Mouse (Mus musculus): ENCODE measurements at regions not wholly inside any gene's neighbourhood (a gene's known extent, or its start where the extent isn't known, plus 50 kb on each side); places are given as distances from the start of the nearest gene placed in this dataset.

DNA sequence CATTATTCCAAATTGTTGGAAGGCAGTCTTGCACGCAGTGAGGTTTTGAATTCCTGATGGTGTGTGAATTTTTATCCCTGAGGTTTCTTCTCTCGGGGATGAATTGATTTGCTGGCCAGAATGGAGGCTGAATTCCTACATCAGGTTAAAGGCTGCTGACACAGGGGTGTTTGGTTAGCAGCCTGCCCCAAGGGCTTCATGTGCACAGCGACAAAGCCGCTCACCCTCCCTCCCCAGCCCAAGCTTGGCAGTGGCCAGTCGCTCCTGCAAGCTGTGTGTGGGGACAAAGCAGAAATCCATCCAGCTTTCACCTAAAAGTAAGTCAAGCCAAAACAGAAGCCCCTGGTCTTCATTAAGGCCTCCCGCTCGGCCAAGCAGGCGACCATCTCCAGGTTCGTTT lies 151.4 kb upstream of the Eomes start:
- DNase-seq: no peak

DNA sequence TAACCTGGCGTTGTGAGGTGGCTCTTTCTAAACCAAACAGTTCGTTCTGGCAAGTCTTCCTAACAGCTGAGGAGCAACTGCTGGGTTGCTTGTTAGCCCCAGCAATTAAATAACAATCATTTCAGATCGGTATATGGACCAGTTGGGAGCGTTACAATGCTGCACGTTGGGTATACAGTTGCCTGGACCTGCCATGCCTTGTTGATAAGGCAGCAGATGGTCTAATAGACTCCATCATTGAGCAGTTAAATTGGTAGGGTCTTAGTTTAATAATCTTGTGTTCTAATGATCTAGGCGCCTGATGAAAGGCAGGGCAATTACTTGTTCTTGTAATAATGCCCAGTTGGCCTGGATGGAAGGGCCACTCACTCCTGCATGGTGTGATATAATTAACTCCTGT lies 150.1 kb upstream of the Eomes start:
- no peak for DNase-seq

GRCm38 (mm10) chr9:118341401-118341800 lies 136.6 kb upstream of the Eomes start:
- no peak for DNase-seq

DNA sequence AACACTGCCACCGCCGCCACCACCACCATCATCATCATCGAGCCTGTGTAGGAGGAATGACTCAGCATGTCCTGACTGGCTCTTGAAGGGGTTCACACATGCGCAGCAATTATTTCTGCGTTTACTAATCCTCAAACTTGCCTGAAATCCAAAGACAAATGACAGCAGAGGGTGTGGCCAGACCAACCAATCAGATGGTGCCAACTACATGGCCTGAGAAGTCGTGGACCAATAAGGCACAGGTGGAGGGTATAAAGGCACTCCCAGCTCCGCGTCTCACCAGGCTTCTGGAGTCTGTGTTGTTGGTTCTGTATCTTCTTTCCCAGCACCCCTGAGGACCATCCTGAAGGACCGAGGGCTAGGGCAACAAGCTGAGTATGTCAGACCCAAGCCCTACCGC lies 123.1 kb upstream of the Eomes start:
- no peak for DNase-seq

GRCm38 (mm10) chr9:118357406-118357805 lies 120.6 kb upstream of the Eomes start:
- no peak for DNase-seq

DNA sequence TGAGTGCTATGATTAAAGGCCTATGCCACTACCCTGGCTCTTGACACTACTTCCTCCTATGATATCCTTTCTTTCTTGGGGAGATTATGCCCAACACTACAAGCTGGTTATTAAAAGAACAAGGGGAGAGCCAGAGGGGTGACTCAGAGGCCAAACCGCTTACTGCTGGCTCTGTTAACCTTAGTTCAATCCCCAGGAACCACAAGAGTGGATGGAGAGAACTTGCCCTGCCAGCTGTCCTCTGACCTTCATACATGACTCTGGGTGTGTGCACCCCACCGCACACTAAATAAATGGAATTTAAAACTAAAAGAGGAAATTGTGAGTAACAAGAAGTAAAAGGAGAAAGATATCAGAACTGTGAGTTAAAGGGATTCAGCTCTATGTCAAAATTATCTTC lies 114.1 kb upstream of the Eomes start:
- no peak for DNase-seq

DNA sequence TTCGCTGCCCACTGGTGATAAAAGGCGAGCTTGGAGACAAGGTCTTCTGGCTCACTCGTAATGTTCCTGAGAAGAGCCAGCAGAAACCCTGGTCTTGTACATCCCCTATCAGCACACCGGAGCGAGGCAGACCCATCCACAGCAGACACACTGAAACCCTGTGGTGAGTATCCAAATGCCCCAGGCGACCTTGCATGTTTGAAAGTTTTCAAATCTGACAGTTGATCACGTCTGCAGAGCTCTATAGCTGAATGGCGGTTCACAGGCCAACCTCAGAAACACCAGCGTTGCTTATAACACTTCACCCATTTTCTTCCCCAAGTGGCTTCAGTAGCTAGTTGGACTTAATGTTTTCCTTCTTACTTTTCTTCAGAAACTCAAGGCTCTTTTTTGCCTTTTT lies 112.6 kb upstream of the Eomes start:
- no peak for DNase-seq

GRCm38 (mm10) chr9:118367314-118367713 lies 110.7 kb upstream of the Eomes start:
- DNase-seq: no peak

- DNase-seq: no peak
Measured at GRCm38 (mm10) chr9:118370581-118370980, 107.4 kb upstream of the Eomes start.

DNA sequence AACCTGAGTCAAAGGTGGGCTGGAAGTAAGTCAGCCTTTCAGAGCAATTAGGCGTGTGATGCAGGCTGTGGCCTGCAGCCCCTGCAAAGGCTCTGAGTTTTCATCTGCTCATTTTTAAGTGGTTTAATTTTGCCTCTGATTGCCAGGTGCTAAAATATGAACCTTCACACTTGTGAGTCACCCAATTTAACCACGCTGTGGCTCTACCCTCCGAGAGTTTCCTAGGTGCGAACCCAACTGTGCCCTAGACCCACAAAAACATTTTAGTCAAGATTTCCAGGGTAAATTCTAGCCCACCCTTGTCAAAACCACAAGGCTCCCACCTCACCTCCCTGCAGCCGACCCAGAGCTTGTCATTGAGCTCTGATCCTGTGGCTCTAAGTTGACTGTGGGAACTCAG lies 103.3 kb upstream of the Eomes start:
- no peak for DNase-seq

DNA sequence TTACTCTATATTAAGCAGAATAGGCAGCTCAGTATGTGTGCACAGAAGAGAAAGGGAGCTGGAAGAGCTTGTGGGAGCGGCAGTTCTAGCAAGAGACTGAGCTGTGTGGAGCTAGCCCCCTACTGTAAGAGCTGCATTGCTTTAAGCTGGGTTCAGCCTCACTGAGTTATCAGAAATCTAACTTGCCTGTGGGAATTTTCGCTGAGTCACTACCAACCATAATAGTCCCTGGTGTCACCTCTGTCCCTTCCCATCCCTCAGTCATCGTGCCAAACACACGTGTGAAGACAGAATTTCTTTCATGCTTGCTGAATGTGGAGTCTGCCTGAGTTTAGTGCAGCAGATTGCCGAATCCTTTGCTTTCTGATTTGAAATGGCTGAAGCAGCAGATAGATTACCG lies 99.0 kb upstream of the Eomes start:
- DNase-seq: no peak

DNA sequence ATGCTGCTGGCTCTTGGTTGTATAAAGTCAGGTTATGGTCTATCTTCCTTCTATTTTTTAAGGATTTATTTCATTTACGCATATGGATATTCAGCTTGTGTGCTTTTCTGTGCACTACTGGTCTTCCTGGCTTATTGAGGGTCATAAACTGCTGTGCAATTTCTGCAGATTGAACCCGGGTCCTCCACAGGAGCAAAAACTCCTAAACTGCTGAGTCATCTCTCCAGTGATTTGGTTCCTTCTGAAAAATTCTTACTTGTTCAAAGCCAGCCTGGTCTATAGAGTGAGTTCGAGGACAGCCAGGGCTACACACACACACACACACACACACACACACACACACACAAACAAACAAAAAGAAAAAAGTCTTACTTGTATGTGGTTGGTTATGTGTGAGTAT lies 95.5 kb upstream of the Eomes start:
- DNase-seq: no peak

GRCm38 (mm10) chr9:118384610-118385009 lies 93.4 kb upstream of the Eomes start:
- no peak for DNase-seq

DNA sequence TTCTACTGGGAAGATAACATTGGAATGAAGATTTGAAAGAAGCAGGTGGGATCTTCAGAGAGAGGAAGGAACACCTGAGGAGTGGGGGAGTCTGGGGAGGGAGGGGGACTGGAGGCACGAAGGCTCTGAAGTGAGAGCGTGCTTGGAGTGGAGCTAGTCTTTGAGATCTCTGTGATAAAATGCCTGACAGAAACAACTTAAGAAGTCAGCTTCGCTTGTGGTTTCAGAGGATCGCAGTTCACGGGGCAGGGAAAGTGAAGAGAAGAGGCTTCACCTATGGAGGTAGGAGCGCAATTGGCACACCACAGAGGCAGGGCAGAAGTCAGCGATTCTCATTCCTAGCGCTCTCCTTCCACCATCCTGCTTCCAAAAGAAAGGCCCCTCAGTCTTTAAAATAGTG lies 90.4 kb upstream of the Eomes start:
- DNase-seq: no peak

DNA sequence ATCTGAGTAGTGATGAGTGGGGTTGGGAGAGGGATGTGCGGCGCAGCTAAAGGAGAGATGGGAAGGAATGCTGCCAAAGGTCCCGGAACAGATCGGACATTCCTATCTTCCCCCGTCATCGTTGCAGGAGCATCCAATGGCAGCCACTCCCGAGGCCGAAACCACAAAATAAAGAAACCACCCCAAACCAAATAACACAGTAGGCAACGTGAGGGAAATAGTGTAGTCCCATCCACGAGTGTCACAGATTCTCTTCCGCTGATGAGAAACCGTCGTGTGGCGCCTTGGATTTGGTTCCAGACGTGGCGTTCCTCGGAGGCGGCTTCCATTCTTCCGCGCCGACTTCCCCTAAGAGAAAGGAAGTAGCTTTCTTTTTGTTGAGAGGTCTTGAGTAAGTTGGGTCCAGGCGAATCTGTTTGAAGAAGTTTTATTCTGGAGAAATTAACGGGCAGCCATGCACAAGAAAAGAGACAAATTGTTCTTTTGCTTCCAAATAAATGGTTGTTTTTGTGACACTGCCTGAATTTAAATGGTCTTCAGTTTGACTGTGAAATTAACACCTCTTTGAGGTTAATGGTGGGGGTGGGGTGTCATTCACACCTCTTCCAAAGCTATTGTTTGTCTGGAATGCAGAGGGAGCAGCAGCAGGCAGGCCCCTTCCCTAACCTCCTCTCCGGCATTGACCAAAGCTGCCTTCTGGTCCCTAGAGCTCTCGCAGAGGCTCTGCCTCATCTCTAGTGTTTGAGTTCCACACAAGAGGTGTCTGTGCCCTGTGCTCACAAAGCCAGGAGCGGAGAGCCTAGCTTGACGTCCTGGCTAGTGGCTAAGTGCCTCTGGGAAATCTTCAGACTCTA lies 88.3 kb upstream of the Eomes start:
- no peak for DNase-seq

DNA sequence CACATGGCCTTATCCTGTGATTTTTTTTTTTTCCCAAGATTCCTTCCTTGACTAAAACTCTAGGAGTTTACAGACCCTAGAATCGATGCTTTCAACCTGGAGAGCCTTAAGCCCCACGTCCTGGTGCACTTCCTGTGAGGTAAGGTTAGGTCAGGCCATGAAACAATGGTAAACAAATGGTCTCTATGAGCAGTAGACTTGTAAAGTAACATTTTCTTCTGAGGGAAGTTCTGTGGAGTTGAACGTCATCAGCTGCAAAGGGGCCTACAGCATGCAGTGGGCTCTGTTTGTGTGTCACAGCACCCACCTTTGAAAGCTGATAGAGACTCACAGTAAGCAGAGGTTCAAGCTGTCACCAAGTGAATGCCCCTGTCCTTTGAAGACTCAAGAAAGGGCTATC lies 87.3 kb upstream of the Eomes start:
- no peak for DNase-seq

DNA sequence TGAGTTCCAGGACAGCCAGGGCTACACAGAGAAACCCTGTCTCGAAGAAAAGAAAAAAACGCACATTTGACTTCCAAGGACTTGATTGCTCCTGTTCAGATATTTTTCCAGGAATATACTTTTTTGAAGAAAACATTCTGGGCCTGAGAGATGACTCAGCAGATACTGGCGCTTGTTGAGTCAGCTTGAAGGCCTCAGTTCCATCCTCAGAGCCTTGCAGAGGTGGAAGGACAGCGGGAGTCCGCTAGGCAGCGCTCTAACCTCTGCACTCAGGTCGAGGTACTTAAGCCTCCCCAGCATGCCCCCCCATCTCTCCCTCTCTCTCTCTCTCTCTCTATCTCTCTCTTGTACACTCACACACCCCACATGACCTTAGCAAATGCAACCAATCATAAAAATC lies 86.3 kb upstream of the Eomes start:
- DNase-seq: no peak

DNA sequence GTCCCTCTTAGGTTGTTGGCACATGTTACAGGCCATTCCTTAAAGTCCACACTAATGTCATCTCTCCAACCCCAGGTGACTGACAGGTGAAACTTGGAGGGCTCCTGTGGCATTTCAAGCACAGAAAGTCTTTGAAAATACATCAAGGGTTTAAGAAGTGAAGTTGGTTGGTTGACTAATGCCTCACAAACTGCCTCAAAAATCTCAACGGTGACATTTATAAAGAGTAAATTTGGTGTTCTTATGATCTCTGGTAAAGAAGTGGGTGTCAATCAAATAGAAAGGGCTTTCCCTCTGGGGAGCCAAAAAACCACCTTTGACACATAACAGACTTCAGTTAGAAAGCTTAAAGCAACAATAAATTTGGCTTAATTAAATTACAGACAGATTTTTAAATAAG lies 85.2 kb upstream of the Eomes start:
- no peak for DNase-seq

DNA sequence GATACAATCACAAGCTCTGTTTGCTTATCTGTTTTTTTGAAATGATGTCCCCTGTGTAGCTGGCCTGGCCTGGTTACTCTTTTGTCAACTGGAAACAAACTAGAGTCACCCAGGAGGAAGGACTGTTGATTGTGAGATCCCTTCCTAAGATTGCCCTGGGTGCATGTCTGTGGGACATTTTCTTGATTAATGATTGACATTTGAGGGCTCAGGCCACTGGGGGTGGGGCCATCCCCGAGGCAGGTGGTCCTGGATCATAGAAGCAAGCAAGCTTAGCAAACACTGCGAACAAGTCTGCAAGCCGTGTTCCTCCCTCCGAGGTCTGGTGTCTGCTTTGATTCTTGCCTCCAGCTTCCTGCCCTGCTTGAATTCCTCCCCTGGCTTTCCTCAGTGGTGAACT lies 84.4 kb upstream of the Eomes start:
- no peak for DNase-seq

DNA sequence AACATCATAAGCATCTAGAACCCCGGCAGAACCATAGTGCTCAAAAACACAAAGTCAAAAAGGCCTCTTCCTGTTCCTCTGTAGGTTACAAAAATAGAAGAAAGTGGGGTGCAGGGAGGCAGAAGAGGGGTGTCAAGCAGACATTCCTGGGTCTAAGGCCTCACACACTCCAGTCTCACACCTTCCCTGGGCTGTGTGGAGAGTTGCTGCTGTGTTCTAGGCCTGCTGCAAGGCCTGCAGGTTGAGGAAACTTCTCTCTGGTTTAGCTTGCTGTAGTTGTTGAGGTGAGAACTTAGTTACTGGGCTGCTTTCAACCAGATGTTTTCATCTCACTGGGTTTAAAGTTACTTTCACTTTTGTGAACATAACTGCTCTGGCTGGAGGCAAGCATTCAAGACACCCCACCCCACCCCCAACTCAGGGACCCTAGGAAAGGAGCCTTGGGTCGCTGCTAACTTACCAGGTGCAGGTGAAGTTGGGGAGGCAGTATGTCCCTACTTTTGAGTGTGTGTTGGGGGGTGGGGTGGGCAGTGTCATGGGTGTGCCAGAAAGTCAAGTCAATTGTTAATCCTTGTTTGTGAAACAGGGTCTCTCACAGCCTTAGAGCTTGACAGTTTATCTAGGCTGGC lies 81.5 kb upstream of the Eomes start:
- no peak for DNase-seq

GRCm38 (mm10) chr9:118400520-118400919 lies 77.5 kb upstream of the Eomes start:
- DNase-seq: no peak

- DNase-seq: no peak
Measured at GRCm38 (mm10) chr9:118401170-118401569, 76.8 kb upstream of the Eomes start.

- DNase-seq: no peak
Measured at GRCm38 (mm10) chr9:118404867-118405266, 73.1 kb upstream of the Eomes start.

DNA sequence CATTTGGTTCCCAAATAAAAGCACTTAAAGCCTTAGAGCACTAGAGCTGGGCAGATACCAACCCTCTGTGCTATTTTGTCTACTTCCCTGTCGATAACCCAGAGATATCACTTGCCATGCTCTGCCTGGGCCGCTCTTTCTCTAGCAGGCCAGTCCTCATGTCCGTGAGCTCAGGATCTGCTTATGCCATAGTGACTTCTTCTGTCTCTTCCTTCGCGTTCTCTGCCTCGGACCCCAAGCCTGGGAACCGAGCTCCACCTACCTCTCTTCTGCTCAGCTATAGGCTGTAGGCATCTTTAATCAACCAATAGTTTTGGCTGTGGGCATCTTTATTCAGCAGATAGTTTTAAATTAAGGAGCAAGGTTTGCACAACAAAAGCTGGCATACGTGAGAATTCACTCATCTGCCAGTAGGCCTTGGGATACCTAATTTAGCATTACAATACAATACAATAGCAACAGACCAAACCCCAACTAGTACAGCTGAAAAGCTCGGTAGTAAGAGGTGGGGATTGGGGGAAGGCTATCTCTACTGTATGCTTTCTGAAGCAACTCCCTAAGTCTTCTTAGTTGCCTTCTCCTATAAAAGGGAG lies 72.0 kb upstream of the Eomes start:
- no peak for DNase-seq
